Mouse (Mus musculus): ENCODE results near the gene Olfr155.

DNA sequence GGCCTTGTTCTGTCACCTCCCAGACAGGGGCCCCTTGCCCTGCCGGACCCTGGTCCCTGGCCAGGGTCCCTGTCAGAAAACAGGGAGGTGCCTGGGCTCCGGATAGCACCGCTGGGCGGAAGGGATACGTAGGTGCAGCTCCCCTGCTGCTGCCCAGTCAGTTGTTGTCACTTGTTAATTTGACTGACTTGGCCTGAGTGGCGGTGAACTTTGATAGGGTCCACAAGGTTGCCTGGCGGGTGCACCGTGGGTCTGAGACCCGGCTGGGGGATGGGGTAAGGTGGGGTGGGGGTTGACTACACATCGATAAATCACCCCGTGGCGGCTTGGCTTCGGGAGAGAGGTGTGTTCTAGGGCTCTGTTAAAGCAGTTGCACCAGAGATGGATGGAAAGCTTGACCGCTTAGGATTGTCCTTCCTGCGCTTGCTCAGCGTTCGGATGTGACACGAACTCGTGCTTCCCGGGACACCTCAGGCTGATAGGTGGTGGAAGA lies 24.6 kb downstream of the Olfr155 start:
- no peak for TF ChIP-seq CEBPB (IDR thresholded peaks at IDR 0.05; ENCODE audit: insufficient read depth, poor library complexity, severe bottlenecking)
- TF ChIP-seq POLR2A (IDR thresholded peaks at IDR 0.05; ENCODE audit: insufficient read length, low read depth) = no peak
- no peak for TF ChIP-seq TCF3 (IDR thresholded peaks at IDR 0.05; ENCODE audit: insufficient read length, low read depth)
- TF ChIP-seq TCF12 (IDR thresholded peaks at IDR 0.05; ENCODE audit: insufficient read depth, poor library complexity, severe bottlenecking) = no peak
- no peak for TF ChIP-seq E2F4 (IDR thresholded peaks at IDR 0.05; ENCODE audit: insufficient read depth)
- TF ChIP-seq MAX (IDR thresholded peaks at IDR 0.05; ENCODE audit: low read depth) = no peak
- TF ChIP-seq POLR2AphosphoS2 (IDR thresholded peaks at IDR 0.05; ENCODE audit: insufficient read length, low read depth) = no peak
- no peak for TF ChIP-seq MYOG (IDR thresholded peaks at IDR 0.05; ENCODE audit: control insufficient read depth in 1 of 3, insufficient read depth in 1 of 3, insufficient read length in 2 of 3, low read depth in 2 of 3)
